Mouse (Mus musculus): ENCODE results near the gene Ablim1.

Ablim1 gene

DNA sequence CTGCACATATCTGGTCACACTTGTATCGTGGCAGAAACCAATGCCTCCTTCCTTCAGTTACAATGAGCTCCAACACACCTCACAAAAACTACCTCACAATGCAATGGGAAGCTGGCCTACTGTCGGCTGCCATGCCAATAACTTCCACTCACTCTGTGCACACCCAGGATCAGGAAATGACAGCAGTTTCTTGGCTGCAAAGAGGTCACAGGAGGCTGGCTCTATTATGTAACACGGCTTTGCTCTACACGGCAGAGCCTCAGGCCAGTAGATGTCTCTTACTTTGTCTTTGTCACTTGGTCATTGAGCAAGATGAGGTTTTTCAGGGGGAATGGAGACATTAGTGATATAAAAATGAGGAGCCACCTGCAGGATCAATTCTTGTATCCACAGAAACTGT lies 126.2 kb downstream of the Ablim1 start:
- DNase-seq (ENCODE audit: low read depth, low spot score), result no peak

DNA sequence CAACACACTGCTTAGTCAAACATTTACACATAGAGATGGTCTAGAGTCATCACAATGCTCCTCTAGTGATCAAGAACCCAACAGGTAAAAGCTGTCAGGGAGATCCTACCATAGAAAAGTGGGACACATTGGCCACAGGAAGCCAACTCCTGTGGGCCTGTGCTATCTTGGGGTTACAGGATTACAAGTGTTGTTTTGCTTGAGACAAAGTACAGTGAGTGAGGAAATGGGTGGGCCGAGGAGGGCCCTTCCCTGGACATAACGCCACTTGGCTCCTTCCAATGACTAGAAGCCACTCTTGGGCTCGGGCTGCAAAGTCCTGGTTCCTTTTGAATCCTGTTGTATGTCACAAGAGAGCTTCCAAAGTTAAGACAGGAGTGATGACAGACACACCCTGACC lies 129.7 kb downstream of the Ablim1 start:
- DNase-seq (ENCODE audit: low read depth, low spot score), result no peak

DNA sequence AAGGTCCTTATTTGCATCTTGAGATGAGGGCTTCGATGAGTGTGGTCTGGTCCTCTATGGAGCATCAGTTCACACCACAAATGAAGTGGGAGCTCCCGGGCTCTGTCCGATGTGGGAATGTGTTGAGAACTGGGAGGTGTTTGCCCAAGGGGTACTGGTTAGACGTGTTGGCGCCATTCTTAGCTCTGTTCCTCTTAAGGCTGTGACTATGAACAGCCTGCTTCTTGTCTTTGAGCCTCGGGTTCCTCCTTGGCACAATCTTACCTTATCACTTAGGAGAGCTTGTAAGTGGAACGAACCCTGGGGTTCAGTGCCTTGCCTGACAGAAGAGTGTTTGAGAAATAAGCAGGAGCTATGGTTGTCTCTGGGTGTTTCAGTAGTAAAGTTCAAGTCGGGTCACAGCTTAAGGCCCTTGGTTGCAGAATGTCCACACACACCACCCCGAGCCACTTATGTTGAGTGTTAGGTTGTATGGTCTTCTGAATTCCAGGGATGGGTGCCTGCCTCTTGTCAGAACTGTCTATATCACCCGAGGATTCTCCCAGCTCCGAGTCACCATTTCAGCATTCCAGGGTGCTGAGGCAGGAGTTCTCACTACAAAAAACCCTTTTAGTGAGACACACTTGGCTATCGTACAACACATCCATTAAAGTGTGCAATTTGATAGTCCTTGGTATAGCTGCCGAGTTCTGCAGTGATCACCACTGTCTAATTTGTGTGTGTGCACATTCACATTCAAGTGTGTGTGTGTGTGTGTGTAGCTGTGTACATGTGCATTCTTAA lies 131.6 kb downstream of the Ablim1 start:
- no peak for DNase-seq (ENCODE audit: low read depth, low spot score)

DNA sequence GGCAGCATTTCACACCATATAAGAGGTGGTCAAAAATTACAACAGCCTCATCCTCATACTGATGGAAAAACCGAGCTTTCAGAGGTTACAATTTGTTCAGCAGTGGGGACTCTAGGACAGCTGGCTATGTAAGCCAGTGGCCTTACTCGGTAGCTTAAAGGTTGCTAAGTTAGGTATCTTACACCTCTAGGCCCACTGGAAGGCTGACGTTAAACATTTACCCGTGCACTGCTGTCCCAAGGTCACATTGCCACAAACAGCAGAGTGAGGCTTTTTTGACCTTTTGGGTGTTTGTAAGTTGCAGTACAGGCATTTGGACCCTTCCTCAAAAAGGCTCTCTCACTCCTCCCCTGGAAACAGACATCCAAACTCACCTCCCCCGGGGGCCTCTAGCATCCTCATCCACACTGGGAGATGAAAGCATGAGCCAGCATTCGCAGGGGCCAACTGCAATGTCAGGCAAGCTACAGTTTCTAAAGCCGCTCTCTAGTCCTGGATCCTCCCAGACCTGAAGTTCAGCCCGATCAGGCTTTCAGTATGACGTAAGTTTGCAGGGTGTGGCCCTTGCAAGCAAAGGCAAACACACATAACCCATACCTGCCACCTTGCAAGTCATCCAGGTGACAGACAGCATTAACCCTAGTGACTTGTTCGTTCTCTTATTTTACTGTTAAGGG lies 132.7 kb downstream of the Ablim1 start:
- no peak for DNase-seq (ENCODE audit: low read depth, low spot score)

DNA sequence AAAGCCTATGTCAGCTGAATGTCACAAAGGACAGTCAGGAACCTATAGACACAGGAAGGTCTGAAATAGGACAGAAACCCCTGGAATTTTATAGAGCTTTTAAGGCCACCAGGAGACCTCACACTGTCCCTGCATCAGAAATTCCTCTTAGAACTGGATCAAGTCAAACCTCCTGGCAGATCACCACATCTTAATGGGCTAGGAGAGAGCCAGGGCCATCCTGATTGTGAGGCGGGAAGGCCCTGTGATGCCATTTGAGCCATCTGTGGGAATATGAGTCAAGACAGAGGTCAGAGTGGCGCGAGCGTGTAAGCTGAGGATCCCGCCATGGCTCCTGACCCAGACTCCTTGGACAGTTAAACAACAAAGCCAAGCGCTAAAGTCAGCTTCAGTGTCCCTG lies 133.4 kb downstream of the Ablim1 start:
- DNase-seq (ENCODE audit: low read depth, low spot score), result no peak

DNA sequence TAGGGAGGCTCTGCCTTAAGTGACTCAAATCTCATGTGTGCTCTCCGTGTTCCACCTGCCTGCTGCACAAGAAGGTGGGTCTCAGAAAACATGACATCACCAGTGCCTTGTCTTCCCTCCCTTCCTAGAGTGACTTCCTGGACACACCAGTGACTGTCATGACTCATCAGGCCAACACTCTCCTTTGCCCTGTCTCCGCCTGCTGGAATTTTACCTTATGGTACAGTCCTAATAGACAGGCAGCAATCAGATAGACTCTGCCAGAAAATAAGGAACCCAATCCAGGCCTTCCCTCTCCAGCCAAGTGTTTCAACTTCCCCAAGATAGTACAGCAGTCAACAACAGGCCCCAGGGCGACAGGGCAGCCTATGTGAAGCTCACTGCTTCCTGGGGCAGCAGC lies 133.8 kb downstream of the Ablim1 start:
- no peak for DNase-seq (ENCODE audit: low read depth, low spot score)

DNA sequence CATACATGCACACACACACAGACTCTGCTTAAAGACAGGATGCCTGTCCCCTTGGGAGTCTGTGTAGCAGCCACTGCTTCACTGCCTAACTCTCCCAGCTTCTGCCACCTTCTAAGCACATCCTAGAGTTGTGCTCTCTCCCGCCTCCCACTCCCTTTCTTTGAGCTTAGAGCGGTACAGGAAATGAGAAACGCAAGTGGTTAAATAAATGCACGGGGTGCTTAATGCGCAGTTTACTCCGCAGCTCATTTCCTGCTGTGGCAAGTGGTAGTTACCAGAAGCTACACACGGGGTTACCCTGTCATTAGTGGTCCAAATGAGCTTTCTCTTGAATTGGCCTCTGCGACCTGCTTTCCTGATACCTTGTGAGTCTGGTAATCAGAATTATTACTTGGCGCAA lies 134.4 kb downstream of the Ablim1 start:
- DNase-seq (ENCODE audit: low read depth, low spot score), result no peak

DNA sequence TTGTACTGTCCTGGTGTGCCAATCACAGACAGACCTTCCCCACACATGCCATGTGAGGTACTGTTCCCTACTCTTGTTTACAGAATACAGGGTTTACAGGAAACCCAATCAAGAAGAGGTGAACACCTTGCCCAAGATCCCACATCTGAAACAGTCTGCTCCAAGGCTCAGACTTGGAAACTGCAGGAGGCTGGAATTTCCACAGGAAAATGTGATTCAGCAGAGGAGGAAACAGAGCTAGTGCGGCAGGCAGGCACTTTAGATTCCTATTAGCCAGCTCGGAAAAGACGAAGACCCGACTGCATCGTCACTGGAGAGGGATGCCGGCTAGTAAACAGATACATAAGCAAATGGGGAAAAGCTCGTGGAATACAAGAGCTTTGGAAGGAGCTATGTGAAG lies 135.4 kb downstream of the Ablim1 start:
- DNase-seq (ENCODE audit: low read depth, low spot score), result no peak

DNA sequence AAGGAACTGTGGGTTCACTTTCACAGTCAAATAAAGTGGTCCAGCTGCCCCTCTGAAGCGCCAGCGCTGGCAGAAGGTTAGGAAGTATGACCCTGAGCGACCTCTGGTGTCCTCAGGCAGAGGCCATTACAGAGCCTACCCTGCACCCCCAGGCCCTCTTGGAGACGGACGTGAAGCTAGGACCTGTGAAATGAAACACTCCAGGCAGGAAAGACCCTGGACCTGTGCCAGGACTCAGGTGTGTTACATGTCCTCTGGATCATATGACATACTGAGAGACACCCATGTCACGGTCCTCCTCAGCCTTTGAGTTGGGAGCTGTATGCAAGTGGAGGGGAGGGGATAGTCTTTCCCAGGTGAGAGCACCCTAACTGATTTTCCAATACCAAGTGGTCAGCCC lies 137.4 kb downstream of the Ablim1 start:
- DNase-seq (ENCODE audit: low read depth, low spot score), result no peak

DNA sequence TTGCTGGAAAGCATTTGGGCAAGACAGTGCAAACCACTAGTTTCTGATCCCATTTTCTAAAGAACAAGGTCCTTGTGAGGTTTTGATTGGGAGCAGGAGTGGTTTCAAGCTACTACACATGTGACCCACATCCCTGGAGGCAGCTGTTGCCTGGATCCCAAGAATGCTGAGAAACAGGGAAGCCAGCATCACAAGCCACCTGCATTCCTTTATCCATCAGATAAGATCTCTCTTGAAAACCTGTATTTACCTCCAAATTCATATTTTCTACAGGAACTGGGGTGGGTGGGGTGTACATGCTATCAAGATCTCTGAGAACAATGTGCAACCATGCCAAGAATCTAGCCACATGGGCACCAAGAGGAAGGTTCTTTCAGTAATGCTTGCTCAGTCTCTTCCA lies 139.6 kb downstream of the Ablim1 start:
- no peak for DNase-seq (ENCODE audit: low read depth, low spot score)

DNA sequence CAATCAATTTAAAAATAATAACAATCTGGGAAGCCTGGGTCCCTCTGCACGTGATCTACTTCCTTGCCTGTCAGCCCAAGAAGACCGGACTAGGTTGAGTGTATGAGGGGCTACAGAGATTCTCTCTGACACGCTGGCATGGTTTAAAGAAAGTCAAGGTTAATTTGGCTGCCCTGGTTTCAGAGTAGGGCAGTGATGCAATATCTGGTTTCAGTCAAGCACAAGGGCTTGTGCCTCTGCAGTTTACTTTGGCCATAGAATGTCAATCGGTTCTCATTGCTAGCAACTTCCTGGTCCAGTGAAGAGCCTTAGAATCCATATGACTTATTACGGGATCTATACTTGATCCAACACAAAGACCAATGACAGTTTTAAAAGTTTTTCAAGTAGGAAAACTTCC lies 140.2 kb downstream of the Ablim1 start:
- DNase-seq (ENCODE audit: low read depth, low spot score), result no peak

DNA sequence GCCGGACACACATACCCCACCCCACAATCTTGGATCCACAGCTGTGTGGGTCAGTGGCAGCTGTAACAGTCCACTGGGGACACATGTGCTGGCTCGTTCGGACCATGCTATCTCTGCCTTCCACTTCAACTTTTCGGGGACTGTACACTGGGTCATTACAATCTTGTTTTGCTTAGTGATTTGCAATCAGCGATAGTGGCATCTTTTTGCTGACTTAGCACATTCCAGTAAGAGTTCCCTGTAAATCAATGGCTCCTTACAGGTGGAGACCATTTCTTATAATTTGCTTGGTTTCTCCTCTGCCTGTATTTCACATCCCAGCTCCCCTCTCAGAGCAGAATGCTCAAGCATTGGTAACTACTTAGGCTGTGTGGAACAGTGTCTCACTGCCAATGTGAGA lies 140.7 kb downstream of the Ablim1 start:
- no peak for DNase-seq (ENCODE audit: low read depth, low spot score)

DNA sequence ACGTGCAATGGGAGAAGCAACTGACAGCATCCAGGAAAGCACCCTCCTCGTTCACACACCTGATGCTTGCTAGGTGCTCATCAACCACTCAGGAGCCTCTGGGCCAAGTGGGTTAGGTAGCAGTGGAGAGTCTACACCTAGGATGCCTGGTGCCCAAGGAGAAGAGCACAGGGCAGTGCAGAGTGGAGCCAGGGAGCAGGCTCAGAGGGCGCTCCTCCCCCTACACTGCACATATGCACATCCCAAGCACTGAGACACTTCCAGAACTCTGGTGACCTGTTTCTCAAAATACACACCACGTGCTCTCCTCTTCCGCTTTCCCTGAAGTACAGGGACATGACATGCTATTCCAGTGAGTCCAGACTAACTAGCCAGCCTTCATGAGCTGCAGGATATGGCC lies 142.4 kb downstream of the Ablim1 start:
- DNase-seq (ENCODE audit: low read depth, low spot score), result no peak

DNA sequence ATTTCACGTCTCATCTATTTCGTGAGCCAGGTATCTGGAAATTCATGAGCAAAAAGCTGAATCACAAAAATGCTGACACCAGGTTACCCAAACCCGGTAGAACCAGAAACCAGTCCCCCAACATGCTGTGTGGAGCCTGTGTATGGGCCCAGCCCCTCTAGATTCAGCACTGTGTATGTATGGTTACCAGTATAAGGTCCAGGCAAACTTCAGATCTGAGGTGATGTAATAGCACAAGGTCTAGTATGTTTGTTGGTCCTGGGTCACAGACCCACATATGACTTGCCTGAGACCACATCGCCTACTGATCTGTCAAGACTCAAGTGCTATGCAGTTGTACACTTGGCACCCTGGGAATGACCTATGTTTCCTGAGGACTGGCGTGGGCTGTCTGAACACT lies 143.8 kb downstream of the Ablim1 start:
- no peak for DNase-seq (ENCODE audit: low read depth, low spot score)

DNA sequence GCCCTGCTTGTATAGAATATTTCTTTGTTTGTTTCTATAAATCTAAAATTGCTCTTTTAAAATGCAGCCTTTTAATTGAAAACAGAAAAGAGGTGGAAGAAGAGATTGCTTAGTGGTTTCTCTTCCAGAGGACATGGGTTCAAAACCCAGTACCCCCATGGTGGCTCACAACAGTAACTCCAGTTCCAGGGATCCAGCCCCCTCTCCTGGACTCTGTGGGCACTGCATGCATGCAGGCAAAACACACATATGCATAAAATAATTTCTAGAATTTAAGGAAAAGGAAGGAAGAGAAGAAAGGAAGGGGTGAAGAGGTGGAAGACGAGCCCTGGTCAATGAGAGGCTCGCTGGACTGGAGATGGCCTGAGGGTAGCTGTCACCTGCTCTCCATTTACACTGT lies 145.2 kb downstream of the Ablim1 start:
- DNase-seq (ENCODE audit: low read depth, low spot score), result no peak

DNA sequence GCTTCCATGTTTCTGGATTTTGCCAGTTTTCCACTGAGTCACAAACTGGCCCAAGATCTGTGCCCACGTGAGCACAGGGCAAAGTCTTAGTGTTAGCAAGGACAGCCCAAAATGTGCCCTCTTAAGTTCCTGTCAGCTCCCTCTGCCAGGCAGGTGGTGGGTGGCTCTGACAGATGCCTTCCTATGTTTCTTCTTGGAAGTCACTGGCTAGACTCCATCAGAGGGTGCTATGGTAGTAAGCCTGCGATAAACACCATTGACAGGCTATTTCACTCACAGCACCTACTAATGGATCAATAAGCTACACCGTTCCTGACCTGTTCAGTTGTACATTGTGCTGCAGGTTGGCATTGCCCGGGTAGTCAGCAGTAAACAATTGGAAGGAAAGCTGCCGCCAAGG lies 147.0 kb downstream of the Ablim1 start:
- no peak for DNase-seq (ENCODE audit: low read depth, low spot score)

DNA sequence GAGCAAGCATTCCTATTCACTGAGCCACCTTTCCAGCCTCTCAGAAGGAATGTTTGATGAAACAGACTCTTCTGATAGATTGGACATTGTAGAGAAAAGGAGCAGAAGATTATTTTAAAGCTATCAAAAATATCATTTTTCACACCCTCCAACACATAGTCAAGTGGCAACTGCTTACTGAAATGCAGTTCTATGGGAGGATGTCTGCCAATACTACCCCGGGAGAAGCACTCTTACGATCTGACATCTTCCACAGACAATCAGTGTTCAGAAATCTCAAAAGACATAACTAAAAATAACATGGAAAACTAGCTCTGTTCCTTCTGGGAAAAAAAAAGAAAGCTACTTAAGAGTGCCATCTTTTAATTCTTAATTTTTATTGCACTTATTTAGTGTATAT lies 149.8 kb downstream of the Ablim1 start:
- no peak for DNase-seq (ENCODE audit: low read depth, low spot score)

DNA sequence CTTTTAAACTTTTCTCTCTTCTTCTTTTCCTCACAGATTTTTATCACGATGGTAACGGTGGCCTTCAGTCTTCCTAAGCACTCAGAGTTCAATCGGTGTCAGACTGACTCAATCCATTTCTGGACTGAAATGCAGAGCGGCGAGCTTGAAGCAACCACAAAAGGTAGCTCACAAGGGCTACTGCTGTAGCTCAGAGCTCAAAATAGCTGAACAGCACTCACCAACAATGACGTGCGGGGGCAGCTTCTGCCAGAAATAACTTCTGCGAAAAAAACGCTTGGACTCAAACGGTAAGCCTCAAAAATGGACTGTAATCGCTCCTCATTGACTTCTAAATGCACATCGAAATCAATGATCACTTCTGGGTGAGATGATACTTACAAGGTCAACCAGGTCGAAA lies 151.4 kb downstream of the Ablim1 start:
- DNase-seq (ENCODE audit: low read depth, low spot score), result no peak

DNA sequence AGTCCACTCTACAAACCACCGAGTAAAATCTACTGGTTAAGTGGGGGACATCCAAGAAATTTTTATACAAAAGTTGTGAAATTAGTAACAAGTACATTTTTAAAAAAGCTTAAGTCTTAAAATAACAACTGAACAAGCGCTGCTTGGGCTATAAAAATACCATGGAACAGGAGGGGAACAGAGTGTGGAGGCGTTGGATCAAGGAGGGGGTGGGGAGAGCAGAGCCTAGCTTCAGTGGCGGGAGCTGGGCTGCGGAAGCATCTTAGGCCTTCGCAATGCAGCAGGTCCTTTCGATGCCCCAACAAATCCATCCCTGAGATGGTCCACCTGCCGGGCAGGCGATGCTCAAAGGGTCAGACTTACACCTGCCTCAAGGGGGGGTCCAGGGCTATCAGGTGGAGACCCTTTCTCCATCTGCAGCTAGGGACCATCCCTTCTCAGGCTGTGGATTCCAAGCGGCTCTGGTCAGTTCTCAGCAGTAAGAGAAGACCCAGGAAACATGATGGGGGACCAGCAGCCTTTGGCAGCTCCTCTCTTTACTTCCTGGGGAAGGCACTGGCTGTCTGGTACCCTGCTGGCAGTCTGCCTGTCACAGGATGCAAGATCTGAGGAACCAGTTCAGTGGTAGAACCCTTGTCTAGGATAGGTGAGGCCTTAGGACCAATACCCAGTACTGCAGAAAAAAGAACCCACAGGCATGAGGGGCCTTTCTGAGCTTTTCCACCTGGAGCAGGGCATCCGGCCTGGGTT lies 152.6 kb downstream of the Ablim1 start:
- no peak for DNase-seq (ENCODE audit: low read depth, low spot score)

DNA sequence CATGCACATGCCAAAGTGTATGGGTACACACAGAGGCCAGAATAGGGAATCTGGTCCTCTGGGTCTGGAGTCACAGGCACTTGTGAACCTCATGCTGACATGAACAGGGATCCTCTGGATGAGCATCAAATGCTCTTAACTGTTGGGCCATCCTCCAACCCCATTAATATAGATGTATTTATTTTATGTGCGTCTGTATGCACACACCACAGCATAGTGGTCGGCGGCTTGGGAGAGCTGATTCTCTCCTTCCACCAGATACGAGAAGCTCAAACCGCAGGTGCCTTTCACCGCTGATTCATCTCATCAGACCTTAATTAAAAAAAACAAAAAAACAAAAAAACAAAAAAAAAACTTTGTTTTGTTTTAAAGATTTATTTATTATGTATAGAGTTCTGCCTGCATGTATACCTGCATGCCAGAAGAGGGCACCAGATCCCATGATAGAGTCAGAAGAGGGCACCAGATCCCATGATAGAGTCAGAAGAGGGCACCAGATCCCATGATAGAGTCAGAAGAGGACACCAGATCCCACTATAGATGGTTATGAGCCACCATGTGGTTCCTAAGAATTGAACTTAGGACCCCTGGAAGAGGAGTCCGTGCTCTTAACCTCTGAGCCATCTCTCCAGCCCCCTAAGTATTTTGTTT lies 153.6 kb downstream of the Ablim1 start:
- no peak for DNase-seq (ENCODE audit: low read depth, low spot score)

DNA sequence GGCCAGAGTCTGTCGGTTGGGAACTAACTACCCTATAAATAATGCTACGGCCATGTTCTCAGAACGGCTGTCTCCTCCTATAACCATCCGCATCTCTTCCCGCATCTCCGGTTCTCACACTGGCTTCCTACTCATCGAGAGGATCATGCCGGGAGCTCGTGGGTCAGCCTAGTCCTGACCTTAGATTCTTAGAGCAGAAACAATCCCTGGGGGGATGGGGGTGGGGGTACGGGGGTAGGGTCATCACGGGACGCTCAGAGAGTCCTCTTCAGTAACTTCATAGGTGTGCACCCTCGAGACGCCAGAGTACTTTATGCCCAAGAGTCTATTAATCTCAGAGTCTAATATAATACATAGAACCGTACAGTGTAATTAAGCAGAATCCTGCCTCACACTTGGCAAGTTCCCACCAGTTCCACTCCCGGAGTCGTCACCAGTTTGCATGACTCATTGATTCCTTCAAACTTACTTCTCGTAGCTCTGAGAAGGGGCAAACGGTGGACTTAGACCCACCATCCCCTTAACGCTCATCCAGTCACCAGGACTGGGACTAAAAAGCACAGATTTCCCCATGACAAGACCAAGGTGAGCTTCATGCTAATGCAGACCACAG lies 156.9 kb downstream of the Ablim1 start:
- DNase-seq (ENCODE audit: low read depth, low spot score), result no peak

Measured in WW6 (cell line).